Mouse (Mus musculus) adrenal gland, adult 8-10 months (tissue): ENCODE data around the gene Tdpoz5. TPM values are rescaled to one million over a fixed set of nuclear protein-coding genes. Genes with fewer than 3 reads are reported as not detected.
"Not testable (repeated sequence)": the region's sequence is repeated elsewhere in the genome, so short reads cannot be mapped to it uniquely, and the experiment has no call there.

Experiments
- DNase-seq: peaks from one replicate; pipeline ENCODE4 v3.0.0; 2022
- total RNA-seq, 4 experiments: library from RNA; stranded (reverse); gene quantifications; 2 replicates each; pipeline ENCODE4 v1.2.4; 2022

Tdpoz5 gene
- total RNA-seq: not detected

DNA sequence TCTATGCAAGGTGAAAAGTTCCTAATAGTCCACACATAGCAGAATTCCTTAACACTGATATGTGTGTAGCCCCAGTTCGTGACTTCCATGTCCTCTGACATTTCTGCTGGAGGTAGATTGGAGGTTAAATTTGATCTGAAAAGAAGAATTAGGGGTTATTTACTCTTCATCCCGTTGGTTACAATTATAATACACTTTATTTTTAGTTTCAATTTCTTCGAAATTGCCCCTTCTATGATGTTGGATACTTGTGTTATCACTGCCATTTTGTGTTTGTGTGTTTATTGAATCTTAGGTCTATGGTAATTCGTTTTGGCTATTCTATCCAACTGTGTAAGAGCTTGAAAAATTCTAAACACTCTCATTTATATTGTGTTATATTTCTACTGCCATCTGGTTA is at the start of gene Tdpoz5:
Tdpoz5 (minus strand) TSS at position 101 of the 400 bp plus-strand sequence.
- DNase-seq: not testable (repeated sequence)

- DNase-seq: not testable (repeated sequence)
These were observed 7.8 kb upstream of the Tdpoz5 start for GRCm38 (mm10) chr3:93968938-93969337.

- not testable (repeated sequence) for DNase-seq
These were observed 17.7 kb downstream of the Tdpoz5 start, which contains the start of gene Gm9117 for GRCm38 (mm10) chr3:93943443-93943842. Gm9117 (minus strand) TSS chr3:93943543.

DNA sequence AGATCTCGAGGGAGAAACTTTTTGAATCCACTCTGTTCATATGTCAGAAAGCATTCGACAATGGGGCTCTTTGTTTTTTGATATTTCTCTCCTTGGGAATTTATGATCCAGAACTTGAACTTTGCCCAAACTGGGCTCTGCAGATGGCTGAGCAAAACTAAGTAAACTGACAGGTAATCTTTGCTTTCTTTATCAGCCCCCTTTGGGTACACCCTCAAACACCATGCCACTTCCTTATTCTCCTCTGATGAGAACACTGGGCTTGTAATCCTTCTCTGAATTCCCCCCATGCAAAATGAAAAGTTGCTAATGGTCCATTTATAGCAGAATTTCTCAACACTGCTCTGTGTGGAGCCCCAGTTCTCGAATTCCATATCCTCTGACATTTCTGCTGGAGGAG is 22.7 kb downstream of the Tdpoz5 start:
- not testable (repeated sequence) for DNase-seq

Other genes with a start within 250 kb of the Tdpoz5 start
- gene Gm5773, start 188.3 kb downstream of the Tdpoz5 start, total RNA-seq: not detected
- not detected for gene Tdpoz4, start 164.9 kb downstream of the Tdpoz5 start, total RNA-seq
- not detected for gene Tdpoz3, start 135.3 kb downstream of the Tdpoz5 start, total RNA-seq
- not detected for gene Gm9117, start 17.8 kb downstream of the Tdpoz5 start, total RNA-seq
- not detected for gene Gm9125, start 93.6 kb upstream of the Tdpoz5 start, total RNA-seq
- not detected for gene Gm10697, start 111.3 kb upstream of the Tdpoz5 start, total RNA-seq
- gene Gm10696, start 216.9 kb upstream of the Tdpoz5 start, total RNA-seq: not detected
- not detected for gene Gm5286, start 235.4 kb upstream of the Tdpoz5 start, total RNA-seq